Mouse (Mus musculus) MEL (cell line): ENCODE data around the gene RPS10-NUDT3.

Source experiments
- CTCF ChIP-seq, 3 experiments: IDR thresholded peaks in 2 of 3; conservative IDR thresholded peaks in 1 of 3; 2 replicates each; pipeline ENCODE4 v1.5.1; 2011 to 2012; ENCODE audit warnings: low read length in 3 of 3, low read depth in 2 of 3, mild to moderate bottlenecking in 2 of 3, improper control_type of control experiment in 1 of 3, inconsistent platforms in 1 of 3, mixed read lengths in 1 of 3, moderate library complexity in 1 of 3; ENCODE audit not compliant: control insufficient read depth in 1 of 3, insufficient read depth in 1 of 3, poor library complexity in 1 of 3, severe bottlenecking in 1 of 3
- ELF1 ChIP-seq: IDR thresholded peaks from 2 replicates; pipeline ENCODE4 v1.6.1; 2014; ENCODE audit warnings: low read depth, mild to moderate bottlenecking, inconsistent platforms, low read length, improper control_type of control experiment, moderate library complexity
- HCFC1 ChIP-seq: IDR thresholded peaks from 2 replicates; pipeline ENCODE4 v1.6.1; 2012; ENCODE audit warnings: low read depth, mild to moderate bottlenecking, inconsistent platforms, low read length, improper control_type of control experiment, moderate library complexity
- MAFK ChIP-seq: IDR thresholded peaks from 2 replicates; pipeline ENCODE4 v1.6.1; 2011; ENCODE audit warnings: low read depth, mild to moderate bottlenecking, low read length, improper control_type of control experiment, borderline replicate concordance
- RAD21 ChIP-seq: IDR thresholded peaks from 2 replicates; pipeline ENCODE4 v1.6.1; 2011; ENCODE audit warnings: mild to moderate bottlenecking, low read depth, low read length, improper control_type of control experiment
- TAL1 ChIP-seq: IDR thresholded peaks from 2 replicates; pipeline ENCODE4 v1.6.1; 2012; ENCODE audit warnings: mild to moderate bottlenecking, inconsistent platforms, low read length, moderate library complexity, mixed read lengths
- TCF12 ChIP-seq: IDR thresholded peaks from 2 replicates; pipeline ENCODE4 v1.6.1; 2014; ENCODE audit warnings: low read depth, mild to moderate bottlenecking, inconsistent platforms, low read length, improper control_type of control experiment, moderate library complexity
- USF2 ChIP-seq, 2 experiments: IDR thresholded peaks; 2 replicates each; pipeline ENCODE4 v1.6.1; 2011 to 2012; ENCODE audit warnings: improper control_type of control experiment in 2 of 2, low read length in 2 of 2, borderline replicate concordance in 1 of 2, inconsistent platforms in 1 of 2, low read depth in 1 of 2, mild to moderate bottlenecking in 1 of 2; ENCODE audit not compliant: insufficient read depth in 1 of 2

DNA sequence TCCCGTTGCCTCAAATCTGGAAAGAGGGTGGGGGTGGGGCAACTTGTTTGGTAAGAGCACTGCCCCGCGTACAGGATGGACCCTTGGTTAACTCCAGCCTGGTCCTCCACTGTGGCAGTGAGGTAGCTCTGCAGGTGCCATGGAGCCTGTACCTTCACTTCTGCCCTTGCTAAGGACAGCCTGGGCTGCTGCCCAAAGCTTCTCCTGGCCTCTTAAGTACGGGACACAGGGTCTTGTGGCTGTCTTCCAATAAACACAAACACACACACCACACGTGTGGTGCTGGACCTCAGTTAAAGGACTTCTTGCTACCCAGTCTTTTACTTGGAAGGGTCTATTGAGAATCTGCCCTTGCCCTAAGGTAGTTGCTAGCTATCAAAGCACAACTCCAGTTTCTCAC is 76.2 kb downstream of the RPS10-NUDT3 start:
- TF ChIP-seq CTCF (IDR thresholded peaks at IDR 0.05 in 2 of 3, conservative IDR thresholded peaks at IDR 0.05 in 1 of 3; ENCODE audit: control insufficient read depth in 1 of 3, insufficient read depth in 1 of 3, low read depth in 2 of 3, low read length in 3 of 3, poor library complexity in 1 of 3, severe bottlenecking in 1 of 3) (no peak), TCF12 (no peak), ELF1 (no peak), HCFC1 (no peak), MAFK (no peak), TAL1 (no peak), RAD21 (no peak), USF2 (IDR thresholded peaks at IDR 0.05; ENCODE audit: borderline replicate concordance in 1 of 2, insufficient read depth in 1 of 2, low read depth in 1 of 2, low read length in 2 of 2) (no peak)
